Mouse (Mus musculus) frontal cortex, adult (tissue): ENCODE results near the gene Mlana.

ENCODE experiments used
- ATAC-seq: cut with Nextera tagmentation; 2 replicates; pipeline ENCODE4 v1.9.2; 2017; ENCODE audit warnings: mild to moderate bottlenecking, moderate library complexity, mixed read lengths; ENCODE audit not compliant: low TSS enrichment

Gene Mlana

GRCm38 (mm10) chr19:29697245-29697874 lies at the start of gene Mlana:
TSS of gene Mlana (plus strand) at chr19:29697824.
- no peak; the same call in 1 of the 2 replicates for ATAC-seq

GRCm38 (mm10) chr19:29648550-29648914 lies 49.1 kb upstream of the Mlana start:
- ATAC-seq: no peak; the same call in 1 of the 2 replicates

- no peak for ATAC-seq
These were observed 47.9 kb upstream of the Mlana start for GRCm38 (mm10) chr19:29649683-29650082.

GRCm38 (mm10) chr19:29653768-29654265 lies 43.8 kb upstream of the Mlana start:
- ATAC-seq: no peak

- peak; percentile 64; the same call in 1 of the 2 replicates for ATAC-seq
These were observed 42.5 kb upstream of the Mlana start for GRCm38 (mm10) chr19:29655148-29655547.

- ATAC-seq: peak; percentile 53; the same call in 1 of the 2 replicates
These were observed 41.6 kb upstream of the Mlana start for GRCm38 (mm10) chr19:29656029-29656428.

- no peak for ATAC-seq
These were observed 41.0 kb upstream of the Mlana start for GRCm38 (mm10) chr19:29656620-29657019.

- no peak for ATAC-seq
These were observed 40.6 kb upstream of the Mlana start for GRCm38 (mm10) chr19:29657033-29657432.

GRCm38 (mm10) chr19:29657558-29657957 lies 40.1 kb upstream of the Mlana start:
- no peak for ATAC-seq

GRCm38 (mm10) chr19:29658836-29659235 lies 38.8 kb upstream of the Mlana start:
- ATAC-seq: no peak

- no peak for ATAC-seq
These were observed 37.9 kb upstream of the Mlana start for GRCm38 (mm10) chr19:29659705-29660104.

GRCm38 (mm10) chr19:29660835-29661764 lies 36.5 kb upstream of the Mlana start:
- peak; percentile 64 for ATAC-seq

- ATAC-seq: peak; percentile 75
These were observed 35.5 kb upstream of the Mlana start for GRCm38 (mm10) chr19:29661974-29662580.

GRCm38 (mm10) chr19:29663780-29664179 lies 33.8 kb upstream of the Mlana start:
- no peak for ATAC-seq

- ATAC-seq: no peak
These were observed 32.7 kb upstream of the Mlana start for GRCm38 (mm10) chr19:29664934-29665333.

GRCm38 (mm10) chr19:29666164-29666563 lies 31.5 kb upstream of the Mlana start:
- no peak for ATAC-seq

- no peak for ATAC-seq
These were observed 30.5 kb upstream of the Mlana start for GRCm38 (mm10) chr19:29666965-29667594.

GRCm38 (mm10) chr19:29668135-29668534 lies 29.5 kb upstream of the Mlana start:
- ATAC-seq: no peak

GRCm38 (mm10) chr19:29670247-29670646 lies 27.4 kb upstream of the Mlana start:
- ATAC-seq: peak; percentile 80

GRCm38 (mm10) chr19:29671160-29671559 lies 26.5 kb upstream of the Mlana start:
- no peak for ATAC-seq

GRCm38 (mm10) chr19:29672660-29673059 lies 25.0 kb upstream of the Mlana start:
- ATAC-seq: no peak

- ATAC-seq: no peak
These were observed 22.7 kb upstream of the Mlana start for GRCm38 (mm10) chr19:29674946-29675345.
